Mouse (Mus musculus) forebrain, postnatal 0 days (tissue): ENCODE measurements around the gene Hdac4. TPM values are rescaled to one million over a fixed set of nuclear protein-coding genes. Genes with fewer than 3 reads are reported as not detected.

Experiments used
- ATAC-seq: fragments of 200-750 bp; cut with Nextera tagmentation; 2 replicates; pipeline ENCODE4 v1.8.0; 2017; ENCODE audit warnings: mild to moderate bottlenecking, moderate library complexity
- DNase-seq: peaks from one replicate; pipeline ENCODE4 v3.0.0-alpha.2; 2015
- H3K27ac ChIP-seq: fragments of 300-500 bp; sonication (generic); 2 replicates; pipeline ENCODE4 v1.5.1; 2014; ENCODE audit warnings: low read depth, mild to moderate bottlenecking, antibody characterized with exemption, low read length, moderate library complexity, mixed read lengths
- H3K27me3 ChIP-seq: fragments of 300-500 bp; sonication (generic); 2 replicates; pipeline ENCODE4 v1.6.1; 2014; ENCODE audit warnings: mild to moderate bottlenecking, low read length, mixed read lengths; ENCODE audit not compliant: insufficient read depth
- H3K36me3 ChIP-seq: fragments of 300-500 bp; sonication (generic); 2 replicates; pipeline ENCODE4 v1.6.1; 2014; ENCODE audit warnings: mild to moderate bottlenecking, moderate library complexity; ENCODE audit not compliant: insufficient read depth
- H3K4me1 ChIP-seq: fragments of 300-500 bp; sonication (generic); 2 replicates; pipeline ENCODE4 v1.6.1; 2014; ENCODE audit warnings: antibody characterized with exemption; ENCODE audit not compliant: insufficient read depth
- H3K4me2 ChIP-seq: fragments of 300-500 bp; sonication (generic); 2 replicates; pipeline ENCODE4 v1.6.1; 2014; ENCODE audit warnings: low read depth, mild to moderate bottlenecking, moderate library complexity
- H3K4me3 ChIP-seq: fragments of 300-500 bp; sonication (generic); 2 replicates; pipeline ENCODE4 v1.5.1; 2014; ENCODE audit warnings: low read depth, low read length, mixed read lengths
- H3K9ac ChIP-seq: fragments of 300-500 bp; sonication (generic); 2 replicates; pipeline ENCODE4 v1.6.1; 2014; ENCODE audit warnings: mild to moderate bottlenecking
- H3K9me3 ChIP-seq: fragments of 300-500 bp; sonication (generic); 2 replicates; pipeline ENCODE4 v1.6.1; 2016; ENCODE audit warnings: low read length
- CTCF ChIP-seq: sonication (generic); IDR thresholded peaks from 2 replicates; pipeline ENCODE4 v1.5.1; 2016; ENCODE audit warnings: antibody characterized with exemption, control low read depth, low read depth
- WGBS: fragments of 180-500 bp; shearing (Covaris S2); extraction: QIAGEN DNeasy Blood & Tissue Kit; methylation state at CpG from one replicate; pipeline ENCODE4 v1.1.7; 2014; 5-methylcytosine and 5-hydroxymethylcytosine counted together
- polyA plus RNA-seq: library from polyadenylated mRNA; unstranded; fragments of >200 nt; fragmentation: Nextera tagmentation; extraction: Ambion mirVana; gene quantifications from 2 replicates; pipeline ENCODE4 v1.2.1, GENCODE M21; 2015
- total RNA-seq: library from RNA; depleted of rRNA; stranded (reverse); fragments of >200 nt; gene quantifications from 2 replicates; pipeline ENCODE4 v1.2.3, GENCODE M21; 2014

Gene Hdac4
- total and polyA plus RNA-seq, 2 experiments from 2014 or later = 21.3 to 57.0 TPM

- Histone ChIP-seq H3K4me3 (no peak overlapping the region), H3K9me3 (no peaks in the 10 kb centered on the region), H3K4me2 (no peak overlapping the region), H3K36me3 (peaks cover 66% of the 10 kb centered on the region), H3K27me3 (no peaks in the 10 kb centered on the region), H3K27ac (no peak overlapping the region), H3K4me1 (no peaks in the 10 kb centered on the region), H3K9ac (no peak overlapping the region)
- 71% methylated on average over 9 of the region's 9 CpGs for WGBS
- DNase-seq (no peak), ATAC-seq (no peak)
- no peak for TF ChIP-seq CTCF
These were observed 230.8 kb downstream of the Hdac4 start for GRCm38 (mm10) chr1:91964486-91965335.

DNA sequence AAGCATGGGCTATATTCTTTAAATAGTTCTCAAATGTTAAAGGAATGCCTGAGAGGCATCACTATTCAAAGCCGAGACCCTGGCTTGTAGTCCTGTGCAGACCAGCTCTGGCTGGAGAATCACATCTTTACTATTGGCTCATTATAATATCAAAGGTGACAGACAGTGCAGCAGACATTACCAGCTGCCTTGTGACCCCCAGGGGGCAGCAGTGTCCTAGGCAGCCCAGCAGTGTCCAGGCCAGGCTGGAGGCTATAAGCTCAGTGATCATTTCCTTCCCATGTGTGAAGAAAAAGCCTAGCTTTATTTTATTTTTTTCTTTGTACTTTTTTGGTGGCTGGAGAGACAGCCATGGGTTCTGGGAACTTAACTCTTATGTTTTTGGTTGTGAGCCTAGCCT is 233.2 kb downstream of the Hdac4 start:
- no peaks in the 10 kb centered on the region for H3K27me3 ChIP-seq
- peak; percentile 68 for ATAC-seq
- no peak overlapping the region for H3K4me3 ChIP-seq
- no peaks in the 10 kb centered on the region for H3K4me1 ChIP-seq
- no peaks in the 10 kb centered on the region for H3K9me3 ChIP-seq
- WGBS = 26% methylated on average over 1 of the region's 1 CpGs
- H3K4me2 ChIP-seq = no peak overlapping the region
- peak; percentile 51 for DNase-seq
- peaks cover 63% of the 10 kb centered on the region for H3K36me3 ChIP-seq
- peak; percentile 77 for TF ChIP-seq CTCF
- H3K27ac ChIP-seq = no peak overlapping the region
- H3K9ac ChIP-seq = no peak overlapping the region

GRCm38 (mm10) chr1:91961231-91961630 is 234.3 kb downstream of the Hdac4 start:
- no peak overlapping the region for H3K9ac ChIP-seq
- no peak overlapping the region for H3K4me3 ChIP-seq
- H3K36me3 ChIP-seq = peaks cover 57% of the 10 kb centered on the region
- no peak for TF ChIP-seq CTCF
- no peaks in the 10 kb centered on the region for H3K27me3 ChIP-seq
- no peak overlapping the region for H3K27ac ChIP-seq
- no peak overlapping the region for H3K4me2 ChIP-seq
- DNase-seq (no peak), ATAC-seq (no peak)
- no peaks in the 10 kb centered on the region for H3K4me1 ChIP-seq
- H3K9me3 ChIP-seq = no peaks in the 10 kb centered on the region
- WGBS = 86% methylated on average over 8 of the region's 8 CpGs

- ATAC-seq = no peak
- Histone ChIP-seq H3K9ac (no peak overlapping the region), H3K36me3 (peaks cover 58% of the 10 kb centered on the region), H3K27me3 (no peaks in the 10 kb centered on the region), H3K4me2 (no peak overlapping the region), H3K4me3 (no peak overlapping the region), H3K27ac (no peak overlapping the region), H3K4me1 (no peaks in the 10 kb centered on the region), H3K9me3 (no peaks in the 10 kb centered on the region)
- TF ChIP-seq CTCF = peak; percentile 30; the same call in 1 of the 2 replicates
- 90% methylated on average over 3 of the region's 3 CpGs for WGBS
- DNase-seq = no peak
These were observed 235.6 kb downstream of the Hdac4 start for GRCm38 (mm10) chr1:91959891-91960290.

GRCm38 (mm10) chr1:91959044-91959443 is 236.5 kb downstream of the Hdac4 start:
- ATAC-seq (no peak), DNase-seq (no peak)
- Histone ChIP-seq H3K27me3 (no peaks in the 10 kb centered on the region), H3K36me3 (peaks cover 62% of the 10 kb centered on the region), H3K9ac (no peak overlapping the region), H3K4me1 (no peaks in the 10 kb centered on the region), H3K4me2 (no peak overlapping the region), H3K4me3 (no peak overlapping the region), H3K27ac (no peak overlapping the region), H3K9me3 (no peaks in the 10 kb centered on the region)
- 92% methylated on average over 5 of the region's 5 CpGs for WGBS
- no peak for TF ChIP-seq CTCF

GRCm38 (mm10) chr1:91956229-91956628 is 239.3 kb downstream of the Hdac4 start:
- peaks cover 77% of the 10 kb centered on the region for H3K36me3 ChIP-seq
- H3K4me2 ChIP-seq = no peak overlapping the region
- no peak for TF ChIP-seq CTCF
- ATAC-seq (no peak), DNase-seq (no peak)
- no peak overlapping the region for H3K9ac ChIP-seq
- no peak overlapping the region for H3K4me3 ChIP-seq
- H3K27me3 ChIP-seq = no peaks in the 10 kb centered on the region
- WGBS = 81% methylated on average over 4 of the region's 4 CpGs
- H3K4me1 ChIP-seq = no peaks in the 10 kb centered on the region
- H3K9me3 ChIP-seq = no peaks in the 10 kb centered on the region
- H3K27ac ChIP-seq = no peak overlapping the region

GRCm38 (mm10) chr1:91954954-91955353 is 240.5 kb downstream of the Hdac4 start:
- H3K4me1 ChIP-seq = no peaks in the 10 kb centered on the region
- ATAC-seq = no peak
- H3K36me3 ChIP-seq = peaks cover 71% of the 10 kb centered on the region
- no peak overlapping the region for H3K9ac ChIP-seq
- H3K4me2 ChIP-seq = no peak overlapping the region
- WGBS = 85% methylated on average over 5 of the region's 5 CpGs
- no peak for DNase-seq
- no peak overlapping the region for H3K4me3 ChIP-seq
- TF ChIP-seq CTCF = no peak
- H3K9me3 ChIP-seq = no peaks in the 10 kb centered on the region
- no peak overlapping the region for H3K27ac ChIP-seq
- no peaks in the 10 kb centered on the region for H3K27me3 ChIP-seq
